Comparison of ENCODE assay signal across 23 mouse cellular contexts in the genomic region with DNA sequence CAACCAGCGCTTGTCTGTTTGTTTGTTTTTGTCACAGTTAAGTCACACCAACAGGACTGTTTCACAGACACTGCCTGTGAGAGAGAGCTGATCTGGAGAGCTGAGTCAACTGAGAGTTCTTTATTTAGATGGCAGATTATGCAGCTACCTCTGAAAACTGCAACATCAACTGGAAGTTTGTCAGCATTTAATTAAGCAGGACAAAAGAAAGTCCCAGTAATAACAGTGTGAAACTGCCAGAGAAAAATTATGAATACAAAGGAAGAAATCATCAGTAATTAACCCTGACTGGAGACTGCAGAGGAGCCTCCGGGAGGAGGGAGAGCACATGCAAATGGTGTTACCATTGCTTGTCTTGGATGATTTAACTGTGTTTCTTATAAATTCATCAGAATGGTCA.
DNase-seq lines count a peak whose midpoint lies in the region; ATAC-seq lines count a peak whose summit lies in the region.
"Had no signal": no experiment of that assay in that cellular context is flagged by ENCODE, and none has a peak within 500 bp of the region (broad histone marks: within the 10 kb centered on the region; RNA-seq: fewer than 3 reads in every experiment).

No protein-coding gene starts in this region.

- no peaks in the 10 kb centered on the region for H3K36me3 ChIP-seq in forebrain, embryonic 13.5 days (ENCODE audit: poor library complexity, severe bottlenecking)
- no peaks in the 10 kb centered on the region for H3K36me3 ChIP-seq in forebrain, embryonic 11.5 days (ENCODE audit: control insufficient read depth, insufficient read depth, low read length)
- no peaks in the 10 kb centered on the region for H3K36me3 ChIP-seq in forebrain, embryonic 16.5 days (ENCODE audit: control insufficient read depth, insufficient read depth)
- H3K36me3 ChIP-seq: embryonic facial prominence, embryonic 13.5 days; G1E; heart, embryonic 15.5 days; hindbrain, embryonic 13.5 days had no signal

- ATAC-seq in forebrain, embryonic 13.5 days, result peak; percentile 70
- no peak for ATAC-seq in forebrain, embryonic 11.5 days (replicated peaks; ENCODE audit: low FRiP score)
- peak; percentile 87 for ATAC-seq in forebrain, embryonic 16.5 days
- ATAC-seq: CD4-positive, CD25-positive, alpha-beta regulatory T cell, adult 4 months; hindbrain, postnatal 0 days had no signal

- H3K27ac ChIP-seq in forebrain, embryonic 13.5 days, result no peak overlapping the region
- no peak overlapping the region for H3K27ac ChIP-seq in forebrain, embryonic 11.5 days (ENCODE audit: low read depth, low read length)
- no peak overlapping the region for H3K27ac ChIP-seq in forebrain, embryonic 16.5 days (ENCODE audit: low read length)
- H3K27ac ChIP-seq: embryonic facial prominence, embryonic 13.5 days; heart, adult 2 months; heart, embryonic 15.5 days; hindbrain, embryonic 13.5 days; hindbrain, postnatal 0 days had no signal

- DNase-seq in forebrain, embryonic 11.5 days (ENCODE audit: low spot score), result no peak
- DNase-seq in Muller cell, postnatal 12 days (ENCODE audit: inconsistent ontology term), result peak; percentile 78
- peak; percentile 6 for DNase-seq in telencephalon, adult 2 months (ENCODE audit: low read depth, low spot score)
- no peak for DNase-seq in kidney, postnatal 25 days
- DNase-seq in cerebellum, adult 11-12 months, result no peak
- DNase-seq: adrenal gland, postnatal 25 days; B cell, adult 2 months; cerebellum, adult 18-20 months; cerebellum, adult 9-11 months; cerebellum, postnatal 36 days; gastrocnemius, postnatal 10 days; heart, adult 2 months; heart, postnatal 14 days; kidney, adult 11 months had no signal

- no peak overlapping the region for H3K9ac ChIP-seq in forebrain, embryonic 13.5 days
- H3K9ac ChIP-seq in forebrain, embryonic 11.5 days (ENCODE audit: low read length), result no peak overlapping the region
- no peak overlapping the region for H3K9ac ChIP-seq in forebrain, embryonic 16.5 days (replicated peaks; ENCODE audit: low read depth, low read length)
- H3K9ac ChIP-seq: embryonic facial prominence, embryonic 13.5 days; heart, embryonic 15.5 days; hindbrain, embryonic 13.5 days had no signal

- no peaks in the 10 kb centered on the region for H3K27me3 ChIP-seq in forebrain, embryonic 13.5 days
- no peaks in the 10 kb centered on the region for H3K27me3 ChIP-seq in forebrain, embryonic 11.5 days (ENCODE audit: control insufficient read depth, insufficient read depth, low read length)
- H3K27me3 ChIP-seq in forebrain, embryonic 16.5 days (replicated peaks; ENCODE audit: control insufficient read depth, insufficient read depth, low read length), result no peaks in the 10 kb centered on the region
- H3K27me3 ChIP-seq: embryonic facial prominence, embryonic 13.5 days; heart, embryonic 15.5 days; hindbrain, embryonic 13.5 days had no signal

- H3K4me2 ChIP-seq in forebrain, embryonic 13.5 days, result no peak overlapping the region
- no peak overlapping the region for H3K4me2 ChIP-seq in forebrain, embryonic 11.5 days (ENCODE audit: low read depth, low read length, severe bottlenecking)
- no peak overlapping the region for H3K4me2 ChIP-seq in forebrain, embryonic 16.5 days (ENCODE audit: low read length)
- H3K4me2 ChIP-seq: embryonic facial prominence, embryonic 13.5 days; heart, embryonic 11.5 days; heart, embryonic 15.5 days; hindbrain, embryonic 13.5 days had no signal

- no peaks in the 10 kb centered on the region for H3K4me1 ChIP-seq in forebrain, embryonic 13.5 days
- no peaks in the 10 kb centered on the region for H3K4me1 ChIP-seq in forebrain, embryonic 11.5 days (replicated peaks; ENCODE audit: control insufficient read depth, insufficient read depth, low read length)
- no peaks in the 10 kb centered on the region for H3K4me1 ChIP-seq in forebrain, embryonic 16.5 days (replicated peaks; ENCODE audit: control insufficient read depth, insufficient read depth, low read length)
- H3K4me1 ChIP-seq: embryonic facial prominence, embryonic 13.5 days; heart, embryonic 15.5 days had no signal

- H3K4me3 ChIP-seq in forebrain, embryonic 13.5 days, result no peak overlapping the region
- no peak overlapping the region for H3K4me3 ChIP-seq in forebrain, embryonic 11.5 days (ENCODE audit: low read depth, low read length)
- no peak overlapping the region for H3K4me3 ChIP-seq in forebrain, embryonic 16.5 days (replicated peaks; ENCODE audit: low read length)
- H3K4me3 ChIP-seq: embryonic facial prominence, embryonic 13.5 days; heart, adult 2 months; heart, embryonic 15.5 days; hindbrain, embryonic 13.5 days had no signal

- no peaks in the 10 kb centered on the region for H3K9me3 ChIP-seq in forebrain, embryonic 13.5 days (replicated peaks)
- no peaks in the 10 kb centered on the region for H3K9me3 ChIP-seq in forebrain, embryonic 11.5 days (ENCODE audit: control insufficient read depth, low read length)
- H3K9me3 ChIP-seq in forebrain, embryonic 16.5 days (ENCODE audit: control insufficient read depth, low read length), result no peaks in the 10 kb centered on the region
- H3K9me3 ChIP-seq: embryonic facial prominence, embryonic 13.5 days; heart, embryonic 15.5 days; hindbrain, embryonic 13.5 days had no signal

- 34% methylated on average over 2 of the region's 2 CpGs for WGBS in forebrain, embryonic 13.5 days
- 52% methylated on average over 2 of the region's 2 CpGs for WGBS in forebrain, embryonic 11.5 days
- WGBS in forebrain, embryonic 16.5 days, result 27% methylated on average over 2 of the region's 2 CpGs

Comparison
In these comparisons a context has a peak if more than half of its experiments do, and no peak if none do; other contexts are left out.
1. DNase-seq: peak in Muller cell, postnatal 12 days (single experiment) and telencephalon, adult 2 months (single experiment); none in forebrain, embryonic 11.5 days (single experiment), kidney, postnatal 25 days (0 of 2) and cerebellum, adult 11-12 months (single experiment).